Mouse (Mus musculus) liver, adult 2 months (tissue): ENCODE results near the gene Tarbp2. TPM values are rescaled to one million over a fixed set of nuclear protein-coding genes. Genes with fewer than 3 reads are reported as not detected.

Experiments
- DNase-seq: peaks from one replicate; pipeline ENCODE4 v3.0.0-alpha.2; 2011; ENCODE audit warnings: low read depth, low spot score; ENCODE audit errors: extremely low read depth
- H3K27ac ChIP-seq: fragments of 200-500 bp; replicated peaks from 2 replicates; pipeline ENCODE4 v1.5.1; 2012; ENCODE audit warnings: low read depth, mild to moderate bottlenecking, control low read depth, inconsistent platforms, low read length; ENCODE audit not compliant: insufficient read depth
- H3K27me3 ChIP-seq: fragments of 200-500 bp; 2 replicates; pipeline ENCODE4 v1.6.1; 2012; ENCODE audit warnings: mild to moderate bottlenecking, moderate library complexity, low read length, inconsistent platforms; ENCODE audit not compliant: control insufficient read depth, insufficient read depth
- H3K36me3 ChIP-seq: fragments of 200-500 bp; 2 replicates; pipeline ENCODE4 v1.6.1; 2012; ENCODE audit warnings: low read length, inconsistent platforms; ENCODE audit not compliant: control insufficient read depth, insufficient read depth
- H3K4me1 ChIP-seq: fragments of 200-500 bp; 2 replicates; pipeline ENCODE4 v1.6.1; 2011; ENCODE audit warnings: low read length; ENCODE audit not compliant: control insufficient read depth, insufficient read depth
- H3K4me3 ChIP-seq: fragments of 200-500 bp; 2 replicates; pipeline ENCODE4 v1.5.1; 2011; ENCODE audit warnings: low read depth, mild to moderate bottlenecking, control low read depth, low read length, moderate library complexity; ENCODE audit not compliant: insufficient read depth
- H3K79me2 ChIP-seq: fragments of 200-500 bp; 2 replicates; pipeline ENCODE4 v1.6.1; 2012; ENCODE audit warnings: inconsistent platforms, mild to moderate bottlenecking, low read length, moderate library complexity; ENCODE audit not compliant: control insufficient read depth, insufficient read depth
- H3K9ac ChIP-seq: fragments of 200-500 bp; 2 replicates; pipeline ENCODE4 v1.6.1; 2012; ENCODE audit warnings: low read depth, mild to moderate bottlenecking, control low read depth, inconsistent platforms, low read length
- CTCF ChIP-seq: fragments of 200-500 bp; IDR thresholded peaks from 2 replicates; pipeline ENCODE4 v1.5.1; 2011; ENCODE audit warnings: low read depth, low read length, control low read depth
- POLR2A ChIP-seq: fragments of 200-500 bp; IDR thresholded peaks from 2 replicates; pipeline ENCODE4 v1.6.1; 2011; ENCODE audit warnings: low read length, control low read depth; ENCODE audit not compliant: insufficient read depth; ENCODE audit errors: extremely low read depth
- whole genome bisulfite sequencing: fragments of 180-500 bp; shearing (Covaris S2); methylation state at CpG from one replicate; pipeline ENCODE4 v1.1.7; 2018; 5-methylcytosine and 5-hydroxymethylcytosine counted together
- polyA plus RNA-seq: library from polyadenylated mRNA; depleted of rRNA; stranded (reverse); fragments of >200 nt; gene quantifications from 2 replicates; pipeline ENCODE4 v1.2.3, GENCODE M21; 2012
- total RNA-seq: library from RNA; depleted of rRNA; stranded (reverse); fragments of >200 nt; gene quantifications from 2 replicates; pipeline ENCODE4 v1.2.3, GENCODE M21; 2014

Tarbp2 gene
- total and polyA plus RNA-seq, 2 experiments = 15.2 to 40.6 TPM

DNA sequence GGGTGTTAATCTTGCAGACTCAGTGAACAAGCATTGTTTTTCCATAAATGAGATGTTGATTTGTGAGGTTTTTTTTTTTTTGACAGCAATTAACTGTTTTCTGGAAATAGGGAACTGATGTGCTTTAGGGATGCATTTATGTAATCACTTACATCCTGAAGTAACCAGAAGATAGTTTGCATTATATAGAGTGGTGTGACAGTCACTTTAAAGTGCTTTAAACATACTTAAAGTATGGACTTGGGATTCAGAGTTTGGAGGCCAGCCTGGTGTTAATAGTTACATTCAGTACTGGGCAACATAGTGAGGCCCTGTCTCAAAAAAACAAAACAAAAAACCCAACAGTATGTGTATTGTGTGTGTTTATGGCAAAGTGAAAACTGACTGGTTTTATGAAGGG lies 46.3 kb upstream of the Tarbp2 start:
- peaks cover 8% of the 10 kb centered on the region for H3K79me2 ChIP-seq
- H3K9ac ChIP-seq = no peak overlapping the region
- no peaks in the 10 kb centered on the region for H3K27me3 ChIP-seq
- H3K4me3 ChIP-seq = peak overlapping the region; percentile 80; the same call in 1 of the 2 replicates
- no peak overlapping the region for H3K27ac ChIP-seq
- peaks cover 32% of the 10 kb centered on the region for H3K36me3 ChIP-seq
- TF ChIP-seq POLR2A = no peak
- no peak for TF ChIP-seq CTCF
- H3K4me1 ChIP-seq = peaks cover 9% of the 10 kb centered on the region; the same call in 1 of the 2 replicates
- no peak for DNase-seq

DNA sequence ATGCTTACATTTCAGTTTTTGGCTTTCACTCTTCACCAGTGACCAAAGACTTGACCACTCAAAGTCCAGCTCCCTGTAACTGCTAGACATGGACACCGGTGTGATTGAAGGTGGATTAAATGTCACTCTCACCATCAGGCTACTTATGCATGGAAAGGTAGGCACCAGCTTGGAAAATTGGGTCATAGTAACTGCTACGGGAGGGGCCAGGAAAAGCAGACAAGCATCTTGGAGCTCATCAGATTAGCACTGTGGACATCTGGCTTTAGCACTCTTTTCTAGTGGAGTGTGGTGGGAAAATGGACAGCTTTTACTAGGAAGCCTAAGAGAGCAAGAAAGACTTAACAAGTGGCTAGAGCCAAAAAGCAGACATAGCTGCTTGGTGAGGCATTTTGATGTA lies 44.7 kb upstream of the Tarbp2 start:
- Histone ChIP-seq H3K27me3 (no peaks in the 10 kb centered on the region), H3K9ac (no peak overlapping the region; the same call in 1 of the 2 replicates), H3K79me2 (peaks cover 8% of the 10 kb centered on the region), H3K36me3 (peaks cover 45% of the 10 kb centered on the region), H3K4me3 (no peak overlapping the region), H3K27ac (no peak overlapping the region), H3K4me1 (peaks cover 9% of the 10 kb centered on the region; the same call in 1 of the 2 replicates)
- TF ChIP-seq CTCF (no peak), POLR2A (no peak)
- 18% methylated on average over 2 of the region's 2 CpGs for WGBS
- DNase-seq = peak; percentile 23

DNA sequence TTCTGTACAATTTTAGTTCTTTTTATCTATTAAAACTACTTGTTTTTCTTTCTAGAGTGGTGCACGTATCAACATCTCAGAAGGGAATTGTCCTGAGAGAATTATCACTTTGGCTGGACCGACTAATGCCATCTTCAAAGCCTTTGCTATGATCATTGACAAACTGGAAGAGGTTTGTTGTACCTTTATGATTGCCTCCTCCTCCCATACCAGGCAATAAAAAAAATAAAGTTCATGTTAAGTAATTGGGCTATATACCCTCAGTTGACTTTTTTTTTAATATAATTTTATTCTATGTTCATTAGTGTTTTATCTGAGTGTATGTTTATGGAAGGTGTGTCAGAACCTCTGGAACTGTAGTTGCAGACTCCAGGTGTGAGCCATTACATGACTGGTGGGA lies 43.5 kb upstream of the Tarbp2 start:
- H3K79me2 ChIP-seq = peaks cover 8% of the 10 kb centered on the region
- no peak for DNase-seq
- peaks cover 55% of the 10 kb centered on the region for H3K36me3 ChIP-seq
- H3K4me3 ChIP-seq = no peak overlapping the region
- TF ChIP-seq CTCF (no peak), POLR2A (no peak)
- H3K27ac ChIP-seq = no peak overlapping the region
- WGBS = 94% methylated on average over 2 of the region's 2 CpGs
- no peaks in the 10 kb centered on the region for H3K27me3 ChIP-seq
- H3K4me1 ChIP-seq = peaks cover 9% of the 10 kb centered on the region; the same call in 1 of the 2 replicates
- H3K9ac ChIP-seq = no peak overlapping the region

DNA sequence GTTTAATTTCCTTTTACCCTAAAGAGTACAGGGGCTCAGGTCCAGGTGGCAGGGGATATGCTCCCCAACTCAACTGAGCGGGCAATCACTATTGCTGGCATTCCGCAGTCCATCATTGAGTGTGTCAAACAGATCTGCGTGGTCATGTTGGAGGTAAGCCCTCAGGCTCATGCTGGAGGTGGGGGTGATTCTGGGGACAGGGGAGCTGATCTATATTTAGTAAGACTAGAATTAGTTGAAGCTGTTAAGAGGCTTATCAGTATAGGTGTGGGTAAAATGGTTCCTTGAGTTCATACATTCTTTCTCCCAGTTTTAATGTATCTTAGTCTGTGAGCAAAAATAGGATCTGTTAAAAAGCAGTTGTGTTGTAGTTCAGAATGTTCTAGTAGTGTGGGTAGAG lies 34.9 kb upstream of the Tarbp2 start:
- no peak overlapping the region for H3K4me3 ChIP-seq
- H3K27me3 ChIP-seq = no peaks in the 10 kb centered on the region
- no peak overlapping the region for H3K27ac ChIP-seq
- no peaks in the 10 kb centered on the region; the same call in 1 of the 2 replicates for H3K79me2 ChIP-seq
- 92% methylated on average over 3 of the region's 3 CpGs for WGBS
- no peaks in the 10 kb centered on the region for H3K4me1 ChIP-seq
- no peak for TF ChIP-seq CTCF
- TF ChIP-seq POLR2A = no peak
- no peak overlapping the region for H3K9ac ChIP-seq
- H3K36me3 ChIP-seq = peaks cover 72% of the 10 kb centered on the region
- DNase-seq = no peak

DNA sequence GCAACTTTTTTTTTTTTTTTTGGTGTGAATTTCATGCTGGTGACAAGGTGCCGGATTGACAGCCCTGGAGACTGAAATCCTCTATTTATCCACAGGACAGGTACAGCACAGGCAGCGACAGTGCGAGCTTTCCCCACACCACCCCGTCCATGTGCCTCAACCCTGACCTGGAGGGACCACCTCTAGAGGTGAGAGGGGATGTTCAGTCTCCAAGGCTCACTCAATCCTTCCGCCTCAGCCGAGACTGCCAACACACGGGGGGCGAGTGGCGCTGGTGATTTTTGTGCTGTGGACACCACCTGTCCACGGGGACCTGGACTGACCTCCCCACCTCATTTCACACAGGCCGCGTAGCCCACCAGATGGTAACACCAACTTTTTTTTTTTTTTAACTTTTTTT lies 32.1 kb upstream of the Tarbp2 start:
- H3K27ac ChIP-seq = no peak overlapping the region
- no peak for TF ChIP-seq CTCF
- no peak for TF ChIP-seq POLR2A
- whole genome bisulfite sequencing = 94% methylated on average over 12 of the region's 12 CpGs
- H3K36me3 ChIP-seq = peaks cover 74% of the 10 kb centered on the region
- no peaks in the 10 kb centered on the region; the same call in 1 of the 2 replicates for H3K79me2 ChIP-seq
- no peak overlapping the region for H3K9ac ChIP-seq
- H3K4me3 ChIP-seq = no peak overlapping the region
- no peak for DNase-seq
- no peaks in the 10 kb centered on the region for H3K27me3 ChIP-seq
- no peaks in the 10 kb centered on the region for H3K4me1 ChIP-seq

DNA sequence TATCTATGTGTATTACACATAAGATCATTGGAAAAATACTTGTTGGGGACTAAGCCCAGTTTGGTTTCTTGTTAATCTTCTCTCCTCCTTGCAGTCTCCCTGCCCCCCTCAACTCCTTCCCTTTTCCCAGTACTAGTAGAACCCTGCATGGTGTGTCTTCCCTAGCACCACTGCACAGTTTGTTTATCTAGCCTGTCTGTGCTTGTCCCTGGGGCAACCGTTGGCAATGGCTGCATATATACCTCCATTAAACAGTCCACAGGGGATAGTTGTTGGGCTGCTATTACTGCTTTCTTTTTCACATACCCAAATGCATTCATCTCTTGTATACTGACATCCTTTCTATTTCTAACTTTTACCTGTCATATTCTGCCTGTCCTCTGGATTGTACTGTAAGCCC lies 30.3 kb upstream of the Tarbp2 start:
- peaks cover 71% of the 10 kb centered on the region for H3K36me3 ChIP-seq
- no peaks in the 10 kb centered on the region; the same call in 1 of the 2 replicates for H3K79me2 ChIP-seq
- 59% methylated on average over 1 of the region's 1 CpGs for WGBS
- H3K4me1 ChIP-seq = no peaks in the 10 kb centered on the region
- no peak for TF ChIP-seq CTCF
- H3K27ac ChIP-seq = no peak overlapping the region
- no peak for DNase-seq
- no peak overlapping the region for H3K4me3 ChIP-seq
- H3K27me3 ChIP-seq = no peaks in the 10 kb centered on the region
- no peak overlapping the region for H3K9ac ChIP-seq
